Mouse (Mus musculus) midbrain, embryonic 13.5 days (tissue): Measurements from ENCODE around the gene Grik4. TPM values are rescaled to one million over a fixed set of nuclear protein-coding genes. Genes with fewer than 3 reads are reported as not detected.

Experiments
- ATAC-seq: fragments of 200-750 bp; cut with Nextera tagmentation; 2 replicates; pipeline ENCODE4 v1.8.0; 2017; ENCODE audit warnings: mild to moderate bottlenecking, moderate TSS enrichment, moderate library complexity
- H3K27ac ChIP-seq: fragments of 300-500 bp; sonication (generic); 2 replicates; pipeline ENCODE4 v1.5.1; 2015; ENCODE audit warnings: inconsistent platforms, mild to moderate bottlenecking, moderate library complexity
- H3K27me3 ChIP-seq: fragments of 300-500 bp; sonication (generic); 2 replicates; pipeline ENCODE4 v1.6.1; 2015; ENCODE audit warnings: mild to moderate bottlenecking, inconsistent platforms
- H3K36me3 ChIP-seq: fragments of 300-500 bp; sonication (generic); 2 replicates; pipeline ENCODE4 v1.6.1; 2015; ENCODE audit warnings: mild to moderate bottlenecking, inconsistent platforms
- H3K4me1 ChIP-seq: fragments of 300-500 bp; sonication (generic); replicated peaks from 2 replicates; pipeline ENCODE4 v1.6.1; 2015; ENCODE audit warnings: inconsistent platforms
- H3K4me2 ChIP-seq: fragments of 300-500 bp; sonication (generic); replicated peaks from 2 replicates; pipeline ENCODE4 v1.6.1; 2015; ENCODE audit warnings: moderate library complexity, mild to moderate bottlenecking, inconsistent platforms
- H3K4me3 ChIP-seq: fragments of 300-500 bp; sonication (generic); replicated peaks from 2 replicates; pipeline ENCODE4 v1.5.1; 2015; ENCODE audit warnings: mild to moderate bottlenecking, inconsistent platforms
- H3K9ac ChIP-seq: fragments of 300-500 bp; sonication (generic); replicated peaks from 2 replicates; pipeline ENCODE4 v1.6.1; 2015; ENCODE audit warnings: mild to moderate bottlenecking, inconsistent platforms
- H3K9me3 ChIP-seq: fragments of 300-500 bp; sonication (generic); 2 replicates; pipeline ENCODE4 v1.6.1; 2016; ENCODE audit warnings: mild to moderate bottlenecking, inconsistent platforms
- WGBS: fragments of 180-500 bp; shearing (Covaris S2); methylation state at CpG from one replicate; pipeline ENCODE4 v1.1.7; 2015; 5-methylcytosine and 5-hydroxymethylcytosine counted together
- polyA plus RNA-seq: library from polyadenylated mRNA; unstranded; fragments of >200 nt; fragmentation: Nextera tagmentation; extraction: Ambion mirVana; gene quantifications from 2 replicates; pipeline ENCODE4 v1.2.1, GENCODE M21; 2015

Gene Grik4
- polyA plus RNA-seq, 1 experiment from 2014 or later: 6.8 TPM

DNA sequence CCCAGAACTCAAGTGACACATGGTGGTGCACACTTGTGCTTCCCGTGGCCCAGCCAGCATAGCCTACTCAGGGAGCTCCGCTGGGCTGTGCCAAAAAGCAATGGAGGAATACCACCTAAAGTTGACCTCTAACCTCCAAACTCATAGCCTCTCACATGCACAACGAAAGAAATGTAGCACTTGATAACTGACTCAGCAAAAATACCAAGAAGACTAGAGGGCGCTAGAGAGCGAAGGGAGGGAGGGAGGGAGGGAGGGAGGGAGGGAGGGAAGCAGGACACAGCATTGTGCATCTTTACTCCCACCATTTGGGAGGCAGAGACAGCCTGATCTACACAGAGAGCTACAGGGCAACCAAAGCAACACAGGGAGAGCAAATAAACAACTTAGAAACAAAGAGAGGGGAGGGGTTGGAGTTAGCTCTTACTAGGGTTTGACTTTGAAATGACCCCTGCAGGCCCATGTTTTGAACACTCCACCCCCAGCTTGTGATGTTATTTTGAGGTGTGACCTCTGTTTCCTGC lies 185.5 kb downstream of the Grik4 start:
- no peaks in the 10 kb centered on the region for H3K36me3 ChIP-seq
- no peak overlapping the region for H3K4me2 ChIP-seq
- no peak overlapping the region for H3K27ac ChIP-seq
- no peak overlapping the region for H3K4me3 ChIP-seq
- H3K27me3 ChIP-seq: no peaks in the 10 kb centered on the region
- no peaks in the 10 kb centered on the region for H3K9me3 ChIP-seq
- 61% methylated on average over 5 of the region's 5 CpGs for WGBS
- no peak for ATAC-seq
- no peak overlapping the region for H3K9ac ChIP-seq
- H3K4me1 ChIP-seq: peaks cover 16% of the 10 kb centered on the region

DNA sequence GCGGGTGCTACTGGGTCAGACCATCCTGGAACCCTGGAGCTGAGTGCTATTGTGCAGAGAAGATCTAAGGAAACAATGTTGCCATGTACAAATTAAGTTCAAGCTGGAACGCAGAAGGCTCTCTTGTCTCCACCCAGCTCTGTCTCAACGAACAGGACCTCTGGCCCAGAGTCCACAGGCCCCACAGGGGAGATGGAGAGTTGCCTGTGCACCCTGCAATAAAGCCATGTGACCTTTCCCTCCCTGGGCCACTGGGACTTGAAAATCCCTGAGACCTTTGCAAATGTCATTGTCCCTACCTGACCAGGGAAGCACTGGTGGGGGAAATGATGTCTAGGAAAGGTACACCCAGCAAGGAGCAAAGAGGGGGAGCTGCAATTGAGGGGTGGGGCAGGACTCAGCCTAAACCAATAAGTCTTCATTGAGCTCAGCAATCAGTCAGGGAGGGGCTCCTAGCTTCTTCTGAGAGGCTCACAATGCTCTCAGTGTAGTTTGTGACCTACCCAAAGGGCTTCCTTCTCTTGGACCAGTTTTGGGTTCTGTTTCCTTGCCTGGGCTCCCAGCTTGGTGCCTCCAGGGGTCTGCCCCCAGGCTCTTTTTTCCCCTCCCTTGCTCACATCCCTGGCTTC lies 187.2 kb downstream of the Grik4 start:
- 74% methylated on average over 3 of the region's 3 CpGs for WGBS
- Histone ChIP-seq H3K36me3 (no peaks in the 10 kb centered on the region), H3K4me3 (no peak overlapping the region), H3K4me1 (peaks cover 2% of the 10 kb centered on the region), H3K27me3 (no peaks in the 10 kb centered on the region), H3K9me3 (no peaks in the 10 kb centered on the region), H3K4me2 (no peak overlapping the region), H3K9ac (no peak overlapping the region), H3K27ac (no peak overlapping the region)
- ATAC-seq: no peak

DNA sequence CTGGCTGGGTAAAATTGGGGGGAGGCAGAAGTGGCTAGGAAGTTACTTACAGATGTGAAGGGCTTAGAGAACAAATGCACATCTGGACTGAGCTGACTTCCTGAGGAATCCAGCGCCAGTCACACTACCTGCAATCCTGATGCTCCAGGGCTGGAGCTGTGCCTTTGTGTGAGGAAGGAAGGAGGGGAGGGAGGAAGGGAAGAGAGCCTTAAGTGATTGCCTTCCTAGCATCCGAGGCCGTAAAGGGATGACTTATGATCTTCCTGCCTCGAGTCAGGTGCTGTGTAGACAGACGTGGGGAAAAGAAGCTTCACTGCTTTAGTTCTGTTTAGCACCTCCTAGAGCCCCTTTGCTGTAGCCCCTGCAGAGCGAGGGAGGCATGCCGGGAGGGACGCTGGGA lies 189.6 kb downstream of the Grik4 start:
- Histone ChIP-seq H3K9ac (no peak overlapping the region), H3K4me1 (no peaks in the 10 kb centered on the region), H3K4me2 (no peak overlapping the region), H3K9me3 (no peaks in the 10 kb centered on the region), H3K4me3 (no peak overlapping the region), H3K27ac (no peak overlapping the region), H3K27me3 (no peaks in the 10 kb centered on the region), H3K36me3 (no peaks in the 10 kb centered on the region)
- 58% methylated on average over 8 of the region's 8 CpGs for WGBS
- no peak for ATAC-seq

DNA sequence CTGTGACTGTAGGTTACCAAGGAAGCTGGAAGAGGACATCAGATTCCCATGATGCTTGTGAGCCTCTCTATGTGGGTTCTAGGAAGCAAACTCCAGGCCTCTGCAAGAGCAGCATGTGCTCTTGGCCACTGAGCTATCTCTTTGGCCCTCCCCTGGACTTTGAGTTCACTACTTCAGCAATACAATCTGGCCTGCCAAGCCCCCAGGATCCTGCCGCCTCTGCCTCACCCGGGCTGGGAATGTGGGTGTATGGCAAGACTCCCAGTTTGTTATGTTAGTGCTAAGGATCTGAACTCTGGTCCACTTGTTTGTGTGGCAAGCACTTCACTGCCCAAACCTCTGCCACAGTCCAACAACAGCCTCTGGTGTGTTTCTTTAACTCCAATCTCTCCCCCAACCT lies 193.1 kb downstream of the Grik4 start:
- H3K9ac ChIP-seq: no peak overlapping the region
- H3K27me3 ChIP-seq: no peaks in the 10 kb centered on the region
- H3K27ac ChIP-seq: no peak overlapping the region
- H3K36me3 ChIP-seq: no peaks in the 10 kb centered on the region
- WGBS: 88% methylated on average over 2 of the region's 2 CpGs
- H3K9me3 ChIP-seq: no peaks in the 10 kb centered on the region
- H3K4me2 ChIP-seq: no peak overlapping the region
- no peak overlapping the region for H3K4me3 ChIP-seq
- ATAC-seq: no peak
- H3K4me1 ChIP-seq: no peaks in the 10 kb centered on the region

DNA sequence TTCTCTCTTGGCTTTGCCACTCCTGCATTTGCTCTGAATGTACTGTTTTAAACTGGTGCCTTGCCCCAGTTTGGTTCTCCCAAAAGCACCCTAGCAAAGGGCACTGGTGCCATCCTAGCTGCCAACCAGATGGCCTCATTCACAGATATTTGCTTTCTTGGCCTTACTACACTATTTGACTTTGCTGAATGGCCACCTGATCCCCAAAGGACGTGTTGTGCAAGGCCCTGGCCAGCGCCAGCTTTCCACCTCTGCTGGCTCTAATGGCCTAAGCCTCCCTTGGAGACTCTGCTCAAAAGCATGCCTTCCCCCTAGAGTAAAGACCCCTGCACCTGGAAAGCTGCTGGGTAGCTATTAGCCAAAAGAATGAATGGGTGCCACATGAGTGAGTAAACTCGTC lies 194.1 kb downstream of the Grik4 start:
- H3K27ac ChIP-seq: no peak overlapping the region
- no peaks in the 10 kb centered on the region for H3K36me3 ChIP-seq
- H3K9me3 ChIP-seq: no peaks in the 10 kb centered on the region
- H3K4me2 ChIP-seq: no peak overlapping the region
- 71% methylated on average over 3 of the region's 3 CpGs for WGBS
- H3K4me1 ChIP-seq: no peaks in the 10 kb centered on the region
- H3K4me3 ChIP-seq: no peak overlapping the region
- ATAC-seq: no peak
- H3K27me3 ChIP-seq: no peaks in the 10 kb centered on the region
- H3K9ac ChIP-seq: no peak overlapping the region

DNA sequence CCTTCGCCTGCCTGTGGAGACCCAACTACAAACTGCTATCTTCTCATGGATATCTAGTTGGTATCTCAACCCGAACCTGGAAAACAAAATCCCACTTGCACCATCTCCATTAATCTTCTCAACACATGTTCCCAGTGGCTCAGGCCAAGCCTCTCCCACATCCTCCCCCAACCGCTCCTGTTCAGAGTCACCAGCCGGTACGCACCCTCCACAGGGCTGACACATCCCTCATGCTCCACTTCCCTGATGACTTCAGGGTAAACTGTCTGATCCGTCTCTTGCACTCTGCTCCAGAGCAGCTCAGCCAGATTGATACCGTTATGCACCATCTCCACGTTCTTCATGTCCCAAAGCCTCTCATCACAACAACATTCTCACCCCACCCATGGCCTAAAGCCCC lies 198.3 kb downstream of the Grik4 start:
- H3K4me2 ChIP-seq: no peak overlapping the region
- ATAC-seq: no peak
- H3K4me3 ChIP-seq: no peak overlapping the region
- H3K9me3 ChIP-seq: no peaks in the 10 kb centered on the region
- no peaks in the 10 kb centered on the region for H3K27me3 ChIP-seq
- H3K4me1 ChIP-seq: no peaks in the 10 kb centered on the region
- no peak overlapping the region for H3K27ac ChIP-seq
- no peaks in the 10 kb centered on the region for H3K36me3 ChIP-seq
- WGBS: 82% methylated on average over 8 of the region's 8 CpGs
- no peak overlapping the region for H3K9ac ChIP-seq

DNA sequence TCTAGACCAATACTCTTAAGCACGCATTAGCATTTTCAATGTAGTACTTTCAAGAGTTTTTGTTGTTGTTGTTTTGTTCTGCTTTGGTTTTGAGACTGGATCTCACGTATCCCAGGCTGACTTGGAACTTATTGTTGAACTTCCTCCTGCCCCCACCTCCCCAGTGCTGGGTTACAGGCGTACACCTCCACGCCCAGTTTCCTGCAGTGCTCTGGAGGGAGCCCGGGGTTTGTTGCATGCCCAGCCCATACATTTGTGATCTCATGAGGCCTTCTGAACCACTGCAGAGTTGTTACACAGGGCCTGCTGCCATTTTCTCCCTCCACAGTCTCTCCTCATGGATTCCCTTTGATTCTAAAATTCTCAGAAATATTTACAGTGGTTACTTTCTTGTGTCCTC lies 201.9 kb downstream of the Grik4 start:
- H3K36me3 ChIP-seq: no peaks in the 10 kb centered on the region
- no peak overlapping the region for H3K9ac ChIP-seq
- H3K27me3 ChIP-seq: no peaks in the 10 kb centered on the region
- WGBS: 78% methylated on average over 5 of the region's 5 CpGs
- H3K4me3 ChIP-seq: no peak overlapping the region
- no peak overlapping the region for H3K4me2 ChIP-seq
- H3K27ac ChIP-seq: no peak overlapping the region
- H3K9me3 ChIP-seq: no peaks in the 10 kb centered on the region
- no peaks in the 10 kb centered on the region for H3K4me1 ChIP-seq
- ATAC-seq: no peak

DNA sequence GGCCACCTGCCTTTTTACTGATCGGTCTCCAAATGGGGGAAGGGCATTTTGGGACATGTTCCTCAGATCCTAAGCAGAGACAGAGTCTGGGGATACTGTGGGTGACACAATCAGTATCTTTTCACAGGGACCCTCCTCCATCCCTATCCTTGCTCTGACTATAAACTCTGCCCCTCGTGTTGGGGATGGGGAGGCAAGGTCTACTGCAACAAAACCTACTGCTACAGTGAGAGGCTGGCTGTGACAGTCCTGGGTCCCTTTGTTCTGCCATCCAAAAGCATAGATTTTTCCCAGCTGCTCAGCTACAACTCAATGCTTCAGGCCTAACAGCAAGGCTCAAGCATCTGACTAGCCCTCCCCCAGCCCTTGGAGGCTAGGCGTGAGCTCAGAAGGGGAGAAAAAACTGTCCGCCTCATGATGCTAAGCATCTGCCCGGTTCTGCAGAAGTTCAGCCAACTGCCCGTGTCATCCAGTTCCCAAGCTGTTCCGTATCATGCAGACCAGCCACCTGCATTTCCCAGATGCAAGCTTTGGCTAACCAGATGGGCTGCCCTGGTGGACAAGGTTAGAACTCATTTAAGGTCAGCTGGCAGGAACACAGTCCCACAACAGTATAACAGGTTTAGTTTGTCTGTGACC lies 207.5 kb downstream of the Grik4 start:
- H3K4me3 ChIP-seq: no peak overlapping the region
- no peaks in the 10 kb centered on the region for H3K27me3 ChIP-seq
- H3K36me3 ChIP-seq: no peaks in the 10 kb centered on the region
- no peaks in the 10 kb centered on the region for H3K9me3 ChIP-seq
- peaks cover 22% of the 10 kb centered on the region for H3K4me1 ChIP-seq
- H3K27ac ChIP-seq: peak overlapping the region; percentile 19; the same call in 1 of the 2 replicates
- H3K9ac ChIP-seq: no peak overlapping the region
- no peak for ATAC-seq
- H3K4me2 ChIP-seq: no peak overlapping the region
- WGBS: 68% methylated on average over 7 of the region's 7 CpGs

DNA sequence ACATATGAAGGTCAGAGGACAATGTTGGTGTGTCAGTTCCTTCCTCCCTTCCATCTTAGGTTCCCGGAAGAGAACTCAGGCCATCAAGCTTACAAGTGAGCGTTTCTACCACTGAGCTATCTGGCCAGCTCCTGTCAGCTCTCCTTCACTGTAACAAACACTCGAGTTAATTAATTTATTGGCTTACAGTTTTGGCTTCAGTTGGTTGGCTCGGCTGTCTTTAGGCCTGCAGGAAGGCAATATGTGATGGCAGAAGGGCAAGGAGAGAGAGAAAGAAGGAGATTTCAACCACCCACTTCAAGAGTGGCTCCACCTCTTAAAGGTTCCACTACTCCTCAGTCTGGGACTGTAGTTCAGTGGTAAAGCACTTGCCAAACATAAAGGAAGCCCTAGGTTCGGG lies 209.2 kb downstream of the Grik4 start:
- Histone ChIP-seq H3K9me3 (no peaks in the 10 kb centered on the region), H3K36me3 (no peaks in the 10 kb centered on the region), H3K4me1 (peaks cover 31% of the 10 kb centered on the region), H3K4me2 (no peak overlapping the region), H3K4me3 (no peak overlapping the region), H3K27ac (no peak overlapping the region), H3K9ac (no peak overlapping the region), H3K27me3 (no peaks in the 10 kb centered on the region)
- WGBS: 82% methylated on average over 5 of the region's 5 CpGs
- ATAC-seq: no peak

DNA sequence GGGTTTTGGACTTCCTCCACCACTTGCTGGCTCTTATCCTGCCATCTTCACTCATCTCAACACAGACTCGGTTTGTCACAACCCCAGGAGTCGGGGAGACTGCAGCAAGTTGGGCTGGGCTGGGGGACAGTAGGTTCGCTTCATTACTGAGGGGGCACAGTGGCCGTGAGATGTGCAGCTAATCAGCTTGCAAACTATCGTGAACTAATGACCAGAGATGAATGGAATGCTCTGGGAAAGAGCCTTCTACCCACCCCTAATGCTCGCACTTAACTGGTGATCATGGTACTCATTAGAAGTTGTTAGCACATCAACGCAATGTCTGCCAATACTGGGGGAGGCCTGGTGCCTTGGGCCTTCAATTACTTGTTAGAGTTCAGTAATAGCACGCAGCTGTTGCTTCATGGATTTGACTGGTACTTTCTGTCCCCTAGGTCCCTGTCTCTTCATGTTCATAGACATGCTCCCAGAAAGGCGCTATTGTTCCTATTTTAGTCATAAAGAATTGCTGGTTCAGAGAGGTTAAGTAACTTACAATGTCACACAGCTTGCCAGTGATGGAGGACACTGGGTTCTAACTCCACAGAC lies 211.5 kb downstream of the Grik4 start:
- 84% methylated on average over 9 of the region's 9 CpGs for WGBS
- Histone ChIP-seq H3K4me3 (no peak overlapping the region), H3K9me3 (no peaks in the 10 kb centered on the region), H3K27ac (no peak overlapping the region), H3K4me2 (no peak overlapping the region), H3K27me3 (no peaks in the 10 kb centered on the region), H3K36me3 (no peaks in the 10 kb centered on the region), H3K9ac (no peak overlapping the region), H3K4me1 (peaks cover 41% of the 10 kb centered on the region)
- no peak for ATAC-seq

DNA sequence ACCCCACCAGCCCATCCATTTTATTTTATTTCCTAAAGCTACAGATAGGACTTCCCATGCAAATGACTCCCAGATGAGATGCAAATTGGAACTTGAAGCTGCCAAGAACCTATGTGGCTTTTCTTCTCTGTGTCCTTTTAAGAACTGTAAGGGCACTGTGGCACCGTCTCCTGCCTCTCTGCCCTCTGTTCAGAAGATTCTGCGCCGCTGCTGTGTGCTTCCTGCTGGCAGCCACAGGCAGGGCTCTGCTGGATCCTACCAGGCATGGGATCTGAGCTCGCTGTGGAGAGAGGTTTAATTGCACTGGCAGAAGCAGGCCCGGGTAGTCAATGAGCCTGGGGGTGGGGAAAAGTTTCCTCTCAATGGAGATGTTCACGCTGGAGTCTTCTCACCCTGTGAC lies 215.8 kb downstream of the Grik4 start:
- Histone ChIP-seq H3K9me3 (no peaks in the 10 kb centered on the region), H3K4me3 (no peak overlapping the region), H3K4me2 (no peak overlapping the region), H3K36me3 (no peaks in the 10 kb centered on the region), H3K27me3 (no peaks in the 10 kb centered on the region), H3K27ac (no peak overlapping the region; the same call in 1 of the 2 replicates), H3K4me1 (peaks cover 30% of the 10 kb centered on the region), H3K9ac (no peak overlapping the region)
- WGBS: 41% methylated on average over 6 of the region's 6 CpGs
- no peak for ATAC-seq

DNA sequence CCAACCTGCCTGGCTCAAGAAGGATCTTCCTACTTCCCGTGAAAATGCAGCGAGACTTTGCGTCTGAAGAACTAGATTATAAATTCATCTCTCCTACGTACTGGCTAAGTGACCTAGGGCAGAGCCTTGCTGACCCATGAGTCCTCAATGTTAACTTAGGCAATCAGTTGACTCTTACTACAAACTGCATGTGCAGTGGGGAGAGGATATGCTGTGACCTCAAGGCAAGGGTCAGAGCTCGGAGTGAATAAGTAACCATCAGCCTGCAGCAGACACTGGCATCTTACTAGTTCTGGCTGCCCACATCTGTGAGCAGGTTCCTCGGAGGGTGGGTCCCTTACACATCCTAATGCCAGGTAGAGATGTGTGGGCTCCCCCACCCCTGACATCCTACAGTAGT lies 216.6 kb downstream of the Grik4 start:
- Histone ChIP-seq H3K4me2 (no peak overlapping the region), H3K4me3 (no peak overlapping the region), H3K27me3 (no peaks in the 10 kb centered on the region), H3K9me3 (no peaks in the 10 kb centered on the region), H3K36me3 (no peaks in the 10 kb centered on the region), H3K4me1 (peaks cover 36% of the 10 kb centered on the region), H3K27ac (no peak overlapping the region), H3K9ac (no peak overlapping the region)
- WGBS: 85% methylated on average over 6 of the region's 6 CpGs
- no peak for ATAC-seq
